Mouse (Mus musculus) thymus, adult 2 months (tissue): ENCODE measurements around the gene Gm3336.

ENCODE experiments used
- CTCF ChIP-seq: fragments of 200-500 bp; IDR thresholded peaks from 2 replicates; pipeline ENCODE4 v1.5.1; 2012; ENCODE audit warnings: mild to moderate bottlenecking, control low read depth, low read length, moderate library complexity, borderline replicate concordance; ENCODE audit not compliant: control insufficient read depth, poor library complexity, insufficient read depth; ENCODE audit errors: extremely low read depth
- POLR2A ChIP-seq: fragments of 200-500 bp; IDR thresholded peaks from 2 replicates; pipeline ENCODE4 v1.6.1; 2012; ENCODE audit warnings: mild to moderate bottlenecking, low read length, control low read depth, moderate library complexity; ENCODE audit not compliant: control insufficient read depth, poor library complexity, insufficient read depth; ENCODE audit errors: extremely low read depth

- peak; percentile 95 for TF ChIP-seq CTCF
- TF ChIP-seq POLR2A, result 0 out of 2 replicates have a peak, but pooled peaks have one; percentile 42
Measured at GRCm38 (mm10) chr8:70700555-70700922, 17.8 kb upstream of the Gm3336 start.
